Mouse (Mus musculus) limb, embryonic 12.5 days (tissue): ENCODE measurements around the gene Gucy1b2. TPM values are rescaled to one million over a fixed set of nuclear protein-coding genes. Genes with fewer than 3 reads are reported as not detected.

Experiments used
- polyA plus RNA-seq: library from polyadenylated mRNA; unstranded; fragments of >200 nt; fragmentation: Nextera tagmentation; extraction: Ambion mirVana; gene quantifications from 2 replicates; pipeline ENCODE4 v1.2.1, GENCODE M21; 2016

The Gucy1b2 gene
- polyA plus RNA-seq, 1 experiment from 2014 or later = 0.10 TPM

Other genes starting within 250 kb of the Gucy1b2 start
- gene Rnaseh2b, start 163.7 kb downstream of the Gucy1b2 start, polyA plus RNA-seq = 64.5 TPM in 2 replicates
- gene Dleu7, start 163.2 kb downstream of the Gucy1b2 start, polyA plus RNA-seq = 0.56 and 0.72 TPM in 2 replicates
- gene Fam124a, start 99.4 kb upstream of the Gucy1b2 start, polyA plus RNA-seq = 0.86 and 1.2 TPM in 2 replicates
- not detected in 2 replicates for gene Gm4131, start 110.6 kb upstream of the Gucy1b2 start, polyA plus RNA-seq
- gene Serpine3, start 207.4 kb upstream of the Gucy1b2 start, polyA plus RNA-seq = not detected in 2 replicates